Mouse (Mus musculus) midbrain, embryonic 16.5 days (tissue): Measurements from ENCODE around the gene Arhgap23. TPM values are rescaled to one million over a fixed set of nuclear protein-coding genes. Genes with fewer than 3 reads are reported as not detected.
A peak's percentile ranks its signal among the peaks of the same experiment; 100 is the strongest.

ENCODE experiments used
- ATAC-seq: fragments of 200-750 bp; cut with Nextera tagmentation; 2 replicates; pipeline ENCODE4 v1.8.0; 2017; ENCODE audit warnings: moderate TSS enrichment
- H3K27ac ChIP-seq: fragments of 300-500 bp; sonication (generic); 2 replicates; pipeline ENCODE4 v1.5.1; 2014; ENCODE audit warnings: mild to moderate bottlenecking, low read length, mixed read lengths
- H3K27me3 ChIP-seq: fragments of 300-500 bp; sonication (generic); 2 replicates; pipeline ENCODE4 v1.6.1; 2014; ENCODE audit warnings: low read depth, low read length, mixed read lengths; ENCODE audit not compliant: control insufficient read depth, insufficient read depth
- H3K36me3 ChIP-seq: fragments of 300-500 bp; sonication (generic); 2 replicates; pipeline ENCODE4 v1.6.1; 2014; ENCODE audit warnings: mild to moderate bottlenecking, low read length, moderate library complexity, mixed read lengths; ENCODE audit not compliant: control insufficient read depth, insufficient read depth
- H3K4me1 ChIP-seq: fragments of 300-500 bp; sonication (generic); 2 replicates; pipeline ENCODE4 v1.6.1; 2014; ENCODE audit warnings: mild to moderate bottlenecking, low read length, mixed read lengths; ENCODE audit not compliant: control insufficient read depth, insufficient read depth
- H3K4me2 ChIP-seq: fragments of 300-500 bp; sonication (generic); 2 replicates; pipeline ENCODE4 v1.6.1; 2014; ENCODE audit warnings: mild to moderate bottlenecking, low read length, mixed read lengths
- H3K4me3 ChIP-seq: fragments of 300-500 bp; sonication (generic); 2 replicates; pipeline ENCODE4 v1.5.1; 2014; ENCODE audit warnings: low read depth, mild to moderate bottlenecking, low read length, moderate library complexity, mixed read lengths
- H3K9ac ChIP-seq: fragments of 300-500 bp; sonication (generic); 2 replicates; pipeline ENCODE4 v1.6.1; 2014; ENCODE audit warnings: low read depth, low read length, mixed read lengths
- H3K9me3 ChIP-seq: fragments of 300-500 bp; sonication (generic); replicated peaks from 2 replicates; pipeline ENCODE4 v1.6.1; 2014; ENCODE audit warnings: mild to moderate bottlenecking, low read length, mixed read lengths; ENCODE audit not compliant: control insufficient read depth, poor library complexity, severe bottlenecking
- WGBS: fragments of 180-500 bp; shearing (Covaris S2); extraction: QIAGEN DNeasy Blood & Tissue Kit; methylation state at CpG from one replicate; pipeline ENCODE4 v1.1.7; 2014; 5-methylcytosine and 5-hydroxymethylcytosine counted together
- polyA plus RNA-seq: library from polyadenylated mRNA; unstranded; fragments of >200 nt; fragmentation: Nextera tagmentation; extraction: Ambion mirVana; gene quantifications from 2 replicates; pipeline ENCODE4 v1.2.1, GENCODE M21; 2015

Arhgap23 gene
- 8.6 and 9.6 TPM in 2 replicates for polyA plus RNA-seq

DNA sequence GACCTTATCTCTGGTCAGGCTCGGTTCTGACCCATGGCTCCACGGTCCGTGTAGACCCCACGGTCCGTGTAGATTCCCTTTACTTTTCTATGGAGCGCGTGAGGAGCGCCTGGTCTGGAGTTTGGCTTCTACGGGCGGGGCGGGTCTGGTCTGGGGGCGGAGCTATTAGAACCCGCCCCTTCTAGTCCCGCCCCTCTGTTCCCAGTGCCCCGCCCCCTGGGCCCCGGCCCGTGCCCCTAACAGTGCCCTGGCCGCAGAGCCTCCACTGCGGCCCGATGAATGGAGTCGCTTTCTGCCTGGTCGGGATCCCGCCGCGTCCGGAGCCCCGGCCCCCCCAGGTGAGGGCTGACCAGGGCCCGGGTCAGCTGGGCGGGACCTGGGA lies at the start of gene Arhgap23:
TSS of gene Arhgap23 (plus strand) at position 204 of the 382 bp plus-strand sequence.
- Histone ChIP-seq H3K4me1 (peaks cover 8% of the 10 kb centered on the region), H3K9me3 (no peaks in the 10 kb centered on the region), H3K4me3 (peak within 1 kb of the TSS; percentile 37), H3K36me3 (no peaks in the 10 kb centered on the region), H3K27me3 (peaks cover 2% of the 10 kb centered on the region; the same call in 1 of the 2 replicates), H3K9ac (peak within 1 kb of the TSS; percentile 53), H3K27ac (peak within 1 kb of the TSS; percentile 22; the same call in 1 of the 2 replicates), H3K4me2 (peak within 1 kb of the TSS; percentile 52)
- WGBS, result 1% methylated on average over 29 of the region's 29 CpGs
- peak; percentile 44; the same call in 1 of the 2 replicates for ATAC-seq

GRCm38 (mm10) chr11:97365556-97365955 lies 49.8 kb upstream of the Arhgap23 start:
- peak overlapping the region; percentile 86 for H3K4me2 ChIP-seq
- no peaks in the 10 kb centered on the region for H3K9me3 ChIP-seq
- no peak overlapping the region; the same call in 1 of the 2 replicates for H3K4me3 ChIP-seq
- no peaks in the 10 kb centered on the region for H3K36me3 ChIP-seq
- H3K27me3 ChIP-seq, result no peaks in the 10 kb centered on the region
- no peak overlapping the region for H3K27ac ChIP-seq
- WGBS, result 71% methylated on average over 1 of the region's 1 CpGs
- peaks cover 40% of the 10 kb centered on the region for H3K4me1 ChIP-seq
- ATAC-seq, result no peak
- H3K9ac ChIP-seq, result peak overlapping the region; percentile 21; the same call in 1 of the 2 replicates

GRCm38 (mm10) chr11:97368501-97368900 lies 46.8 kb upstream of the Arhgap23 start:
- H3K9ac ChIP-seq, result no peak overlapping the region
- H3K4me3 ChIP-seq, result no peak overlapping the region
- H3K4me2 ChIP-seq, result no peak overlapping the region
- WGBS, result 84% methylated on average over 5 of the region's 5 CpGs
- H3K27ac ChIP-seq, result no peak overlapping the region
- no peak for ATAC-seq
- H3K9me3 ChIP-seq, result no peaks in the 10 kb centered on the region
- peaks cover 35% of the 10 kb centered on the region for H3K4me1 ChIP-seq
- no peaks in the 10 kb centered on the region for H3K27me3 ChIP-seq
- no peaks in the 10 kb centered on the region for H3K36me3 ChIP-seq

- Histone ChIP-seq H3K4me1 (peaks cover 14% of the 10 kb centered on the region), H3K4me3 (no peak overlapping the region), H3K9ac (no peak overlapping the region), H3K9me3 (no peaks in the 10 kb centered on the region), H3K27ac (no peak overlapping the region), H3K4me2 (no peak overlapping the region), H3K27me3 (no peaks in the 10 kb centered on the region), H3K36me3 (peaks cover 5% of the 10 kb centered on the region)
- WGBS, result 74% methylated on average over 7 of the region's 7 CpGs
- ATAC-seq, result no peak
Observed at GRCm38 (mm10) chr11:97370329-97371091, 44.8 kb upstream of the Arhgap23 start.

- H3K36me3 ChIP-seq, result peaks cover 15% of the 10 kb centered on the region
- H3K9me3 ChIP-seq, result no peaks in the 10 kb centered on the region
- H3K4me1 ChIP-seq, result peaks cover 8% of the 10 kb centered on the region; the same call in 1 of the 2 replicates
- no peaks in the 10 kb centered on the region for H3K27me3 ChIP-seq
- 85% methylated on average over 6 of the region's 6 CpGs for WGBS
- H3K4me2 ChIP-seq, result no peak overlapping the region
- H3K9ac ChIP-seq, result no peak overlapping the region
- no peak for ATAC-seq
- H3K27ac ChIP-seq, result no peak overlapping the region
- no peak overlapping the region for H3K4me3 ChIP-seq
Observed at GRCm38 (mm10) chr11:97372159-97372864, 43.0 kb upstream of the Arhgap23 start.

GRCm38 (mm10) chr11:97373402-97373801 lies 41.9 kb upstream of the Arhgap23 start:
- no peak overlapping the region for H3K27ac ChIP-seq
- no peak overlapping the region for H3K4me2 ChIP-seq
- H3K4me3 ChIP-seq, result no peak overlapping the region
- ATAC-seq, result no peak
- peaks cover 23% of the 10 kb centered on the region for H3K36me3 ChIP-seq
- no peaks in the 10 kb centered on the region for H3K9me3 ChIP-seq
- WGBS, result 90% methylated on average over 2 of the region's 2 CpGs
- H3K27me3 ChIP-seq, result no peaks in the 10 kb centered on the region
- H3K4me1 ChIP-seq, result peaks cover 6% of the 10 kb centered on the region; the same call in 1 of the 2 replicates
- H3K9ac ChIP-seq, result no peak overlapping the region

DNA sequence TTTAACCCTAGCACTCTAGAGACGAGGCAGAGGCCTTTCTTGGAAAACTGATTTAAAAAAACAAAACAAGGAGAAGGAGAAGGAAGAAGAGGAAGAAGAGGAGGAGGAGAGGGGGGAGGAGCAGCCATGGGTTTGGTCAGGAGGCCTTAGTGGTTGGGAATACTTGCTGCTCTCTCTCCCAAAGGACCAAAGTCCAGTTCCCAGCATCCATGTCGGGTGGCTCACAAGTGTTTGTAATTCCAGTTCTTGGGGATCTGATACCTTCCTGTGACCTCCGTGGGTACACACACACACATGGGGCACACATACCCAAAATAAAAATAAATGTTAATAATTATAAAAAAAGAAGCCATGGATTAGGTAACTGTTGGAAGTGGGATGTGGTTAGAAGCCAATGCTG lies 35.3 kb upstream of the Arhgap23 start:
- Histone ChIP-seq H3K4me3 (no peak overlapping the region), H3K27ac (no peak overlapping the region), H3K9ac (no peak overlapping the region), H3K4me2 (no peak overlapping the region), H3K27me3 (no peaks in the 10 kb centered on the region), H3K36me3 (peaks cover 34% of the 10 kb centered on the region), H3K4me1 (no peaks in the 10 kb centered on the region), H3K9me3 (no peaks in the 10 kb centered on the region)
- ATAC-seq, result no peak
- 83% methylated on average over 3 of the region's 3 CpGs for WGBS

GRCm38 (mm10) chr11:97383017-97383416 lies 32.3 kb upstream of the Arhgap23 start:
- 92% methylated on average over 2 of the region's 2 CpGs for WGBS
- Histone ChIP-seq H3K4me2 (no peak overlapping the region), H3K9ac (no peak overlapping the region), H3K36me3 (peaks cover 26% of the 10 kb centered on the region), H3K4me3 (no peak overlapping the region), H3K9me3 (no peaks in the 10 kb centered on the region), H3K4me1 (no peaks in the 10 kb centered on the region), H3K27me3 (no peaks in the 10 kb centered on the region), H3K27ac (no peak overlapping the region)
- no peak for ATAC-seq

GRCm38 (mm10) chr11:97383764-97384163 lies 31.6 kb upstream of the Arhgap23 start:
- H3K9me3 ChIP-seq, result no peaks in the 10 kb centered on the region
- no peak overlapping the region for H3K4me2 ChIP-seq
- 68% methylated on average over 2 of the region's 2 CpGs for WGBS
- no peak overlapping the region for H3K27ac ChIP-seq
- no peak for ATAC-seq
- no peaks in the 10 kb centered on the region for H3K4me1 ChIP-seq
- peaks cover 20% of the 10 kb centered on the region for H3K36me3 ChIP-seq
- no peak overlapping the region for H3K4me3 ChIP-seq
- H3K9ac ChIP-seq, result no peak overlapping the region
- no peaks in the 10 kb centered on the region for H3K27me3 ChIP-seq
